13 mouse cellular contexts compared by ENCODE assay signal in the genomic region with DNA sequence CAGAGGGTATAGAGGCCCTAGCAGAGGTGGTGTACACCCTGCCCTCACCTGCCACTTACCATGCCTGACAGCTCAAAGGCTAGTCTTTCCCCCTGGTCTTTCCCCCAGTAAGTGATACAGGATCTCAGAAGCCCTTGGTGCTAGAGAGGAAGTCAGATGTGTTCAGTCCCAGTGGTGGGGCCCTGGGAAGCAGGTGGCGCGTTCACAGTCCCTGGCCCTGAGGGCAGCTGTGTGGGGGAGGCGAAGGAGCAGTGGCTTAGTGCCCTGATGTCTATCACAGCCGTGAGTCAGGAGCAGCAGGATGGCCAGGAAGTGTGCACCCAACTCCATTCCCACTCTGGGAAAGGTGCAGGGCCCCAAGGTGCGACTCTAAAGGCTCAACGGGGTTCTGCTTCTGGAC. TPM values are rescaled to one million over a fixed set of nuclear protein-coding genes. Genes with fewer than 3 reads are reported as not detected.
"Had no signal": no experiment of that assay in that cellular context is flagged by ENCODE, and none has a peak within 500 bp of the region (broad histone marks: within the 10 kb centered on the region; RNA-seq: fewer than 3 reads in every experiment).

No protein-coding gene starts in this region.

- DNase-seq: kidney, adult 2 months; kidney, postnatal 36 days; layer of hippocampus, adult 9-11 months; layer of hippocampus, postnatal 36 days; lung, adult 18-20 months; thymus, postnatal 4 days had no signal

- H3K27ac ChIP-seq: liver, embryonic 14.5 days; midbrain, embryonic 13.5 days; neural tube, embryonic 12.5 days had no signal

- H3K27me3 ChIP-seq: limb, embryonic 12.5 days; midbrain, embryonic 13.5 days; neural tube, embryonic 12.5 days had no signal

- H3K4me1 ChIP-seq: midbrain, embryonic 13.5 days; neural tube, embryonic 12.5 days had no signal

- H3K4me3 ChIP-seq: limb, embryonic 12.5 days; midbrain, embryonic 13.5 days; neural tube, embryonic 12.5 days had no signal

- H3K9me3 ChIP-seq: limb, embryonic 12.5 days; midbrain, embryonic 13.5 days; neural tube, embryonic 12.5 days had no signal

- H3K4me2 ChIP-seq: limb, embryonic 12.5 days; midbrain, embryonic 13.5 days; neural tube, embryonic 12.5 days had no signal

- H3K9ac ChIP-seq: limb, embryonic 12.5 days; liver, embryonic 14.5 days; midbrain, embryonic 13.5 days; neural tube, embryonic 12.5 days had no signal

- ATAC-seq: inflammation-experienced regulatory T-cells, adult 6 months; midbrain, embryonic 13.5 days had no signal

RNA-seq across cellular contexts. Expression of gene Anpep, which starts 19.2 kb away (rescaled TPM):
- total RNA-seq: megakaryocyte-erythroid progenitor cell, adult 5-6 weeks; neutrophil, adult 5-6 weeks had no signal

RNA-seq across cellular contexts. Expression of gene Arpin, which starts 55.1 kb away (rescaled TPM):
- total RNA-seq: neutrophil, adult 5-6 weeks had no signal
